Mouse (Mus musculus) kidney, postnatal 0 days (tissue): ENCODE measurements around the gene Vwa7. TPM values are rescaled to one million over a fixed set of nuclear protein-coding genes. Genes with fewer than 3 reads are reported as not detected.

Experiments
- ATAC-seq: fragments of 200-750 bp; cut with Nextera tagmentation; replicated peaks from 2 replicates; pipeline ENCODE4 v1.8.0; 2017; ENCODE audit warnings: low read depth, moderate number of reproducible peaks, moderate TSS enrichment, moderate library complexity; ENCODE audit not compliant: low FRiP score
- DNase-seq: peaks from one replicate; pipeline ENCODE4 v3.0.0-alpha.2; 2016; ENCODE audit warnings: low spot score
- H3K27ac ChIP-seq: fragments of 300-500 bp; sonication (generic); 2 replicates; pipeline ENCODE4 v1.5.1; 2014; ENCODE audit warnings: mild to moderate bottlenecking
- H3K27me3 ChIP-seq: fragments of 300-500 bp; sonication (generic); 2 replicates; pipeline ENCODE4 v1.6.1; 2014; ENCODE audit warnings: low read length, mixed read lengths; ENCODE audit not compliant: insufficient read depth
- H3K36me3 ChIP-seq: fragments of 300-500 bp; sonication (generic); 2 replicates; pipeline ENCODE4 v1.6.1; 2014; ENCODE audit warnings: low read length, mixed read lengths; ENCODE audit not compliant: insufficient read depth
- H3K4me1 ChIP-seq: fragments of 300-500 bp; sonication (generic); replicated peaks from 2 replicates; pipeline ENCODE4 v1.6.1; 2014; ENCODE audit warnings: antibody characterized with exemption, low read length, mixed read lengths; ENCODE audit not compliant: insufficient read depth
- H3K4me2 ChIP-seq: fragments of 300-500 bp; sonication (generic); 2 replicates; pipeline ENCODE4 v1.6.1; 2014; ENCODE audit warnings: mild to moderate bottlenecking, low read length, moderate library complexity, mixed read lengths
- H3K4me3 ChIP-seq: fragments of 300-500 bp; sonication (generic); replicated peaks from 2 replicates; pipeline ENCODE4 v1.5.1; 2014; ENCODE audit warnings: low read depth, low read length
- H3K9ac ChIP-seq: fragments of 300-500 bp; sonication (generic); 2 replicates; pipeline ENCODE4 v1.6.1; 2014; ENCODE audit warnings: low read depth, low read length
- H3K9me3 ChIP-seq: fragments of 300-500 bp; sonication (generic); replicated peaks from 2 replicates; pipeline ENCODE4 v1.6.1; 2016; ENCODE audit warnings: low read length, inconsistent platforms, mixed read lengths
- CTCF ChIP-seq: IDR thresholded peaks from 2 replicates; pipeline ENCODE4 v1.5.1; 2016; ENCODE audit warnings: antibody characterized with exemption, low read depth, mild to moderate bottlenecking, moderate library complexity
- WGBS: fragments of 180-500 bp; shearing (Covaris S2); extraction: QIAGEN DNeasy Blood & Tissue Kit; methylation state at CpG from one replicate; pipeline ENCODE4 v1.1.7; 2014; 5-methylcytosine and 5-hydroxymethylcytosine counted together
- polyA plus RNA-seq: library from polyadenylated mRNA; unstranded; fragments of >200 nt; fragmentation: Nextera tagmentation; extraction: Ambion mirVana; gene quantifications from 2 replicates; pipeline ENCODE4 v1.2.1, GENCODE M21; 2015

Vwa7 gene
- polyA plus RNA-seq, 1 experiment from 2014 or later: 0.16 TPM

GRCm38 (mm10) chr17:35011440-35011839, 4.9 kb upstream of the Vwa7 start:
- ATAC-seq (no peak), DNase-seq (no peak)
- Histone ChIP-seq H3K4me2 (no peak overlapping the region), H3K27ac (no peak overlapping the region), H3K4me1 (no peaks in the 10 kb centered on the region), H3K4me3 (no peak overlapping the region), H3K9me3 (no peaks in the 10 kb centered on the region), H3K27me3 (no peaks in the 10 kb centered on the region), H3K36me3 (peaks cover 77% of the 10 kb centered on the region), H3K9ac (no peak overlapping the region)
- TF ChIP-seq CTCF: no peak
- 95% methylated on average over 8 of the region's 8 CpGs for WGBS

DNA sequence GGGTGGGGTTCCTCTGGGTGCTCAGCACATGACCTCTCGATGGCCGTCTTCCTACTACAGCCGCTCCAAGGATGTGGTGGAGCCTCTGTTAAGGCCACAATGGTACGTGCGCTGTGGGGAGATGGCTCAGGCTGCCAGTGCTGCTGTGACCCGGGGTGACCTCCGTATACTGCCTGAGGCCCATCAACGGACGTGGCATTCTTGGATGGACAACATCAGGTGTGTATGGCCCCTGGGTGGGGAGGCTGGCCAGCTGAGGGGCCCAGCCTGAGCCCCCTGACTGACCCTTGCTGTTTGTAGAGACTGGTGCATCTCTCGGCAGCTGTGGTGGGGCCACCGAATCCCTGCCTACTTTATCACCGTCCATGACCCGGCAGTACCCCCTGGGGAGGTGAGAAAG, 3.9 kb upstream of the Vwa7 start:
- Histone ChIP-seq H3K4me2 (no peak overlapping the region), H3K9ac (0 out of 2 replicates have a peak overlapping the region, but pooled peaks have one; percentile 18), H3K36me3 (peaks cover 72% of the 10 kb centered on the region), H3K4me3 (no peak overlapping the region), H3K4me1 (no peaks in the 10 kb centered on the region), H3K27me3 (no peaks in the 10 kb centered on the region), H3K27ac (no peak overlapping the region), H3K9me3 (no peaks in the 10 kb centered on the region)
- TF ChIP-seq CTCF: no peak
- ATAC-seq (no peak), DNase-seq (no peak)
- WGBS: 83% methylated on average over 13 of the region's 13 CpGs

- H3K4me2 ChIP-seq: no peak overlapping the region
- H3K4me3 ChIP-seq: no peak overlapping the region
- H3K9me3 ChIP-seq: no peaks in the 10 kb centered on the region
- TF ChIP-seq CTCF: no peak
- H3K27me3 ChIP-seq: no peaks in the 10 kb centered on the region
- peaks cover 65% of the 10 kb centered on the region for H3K36me3 ChIP-seq
- DNase-seq (no peak), ATAC-seq (no peak)
- H3K27ac ChIP-seq: no peak overlapping the region
- WGBS: 76% methylated on average over 6 of the region's 6 CpGs
- H3K4me1 ChIP-seq: no peaks in the 10 kb centered on the region
- H3K9ac ChIP-seq: no peak overlapping the region
Observed at GRCm38 (mm10) chr17:35013221-35013620, 3.2 kb upstream of the Vwa7 start.

- H3K4me3 ChIP-seq: no peak overlapping the region
- no peak overlapping the region for H3K4me2 ChIP-seq
- no peaks in the 10 kb centered on the region for H3K4me1 ChIP-seq
- H3K27me3 ChIP-seq: no peaks in the 10 kb centered on the region
- no peak for TF ChIP-seq CTCF
- H3K27ac ChIP-seq: no peak overlapping the region
- 89% methylated on average over 16 of the region's 16 CpGs for WGBS
- no peak for ATAC-seq
- no peaks in the 10 kb centered on the region for H3K9me3 ChIP-seq
- H3K36me3 ChIP-seq: peaks cover 61% of the 10 kb centered on the region
- DNase-seq: no peak
- H3K9ac ChIP-seq: no peak overlapping the region
Observed at GRCm38 (mm10) chr17:35015296-35015695, 1.1 kb upstream of the Vwa7 start.

- no peak for DNase-seq
- H3K4me2 ChIP-seq: no peak overlapping the region
- WGBS: 75% methylated on average over 10 of the region's 10 CpGs
- 0 out of 2 replicates have a peak overlapping the region, but pooled peaks have one; percentile 8 for H3K27ac ChIP-seq
- no peaks in the 10 kb centered on the region for H3K4me1 ChIP-seq
- H3K27me3 ChIP-seq: no peaks in the 10 kb centered on the region
- H3K4me3 ChIP-seq: no peak overlapping the region
- H3K9me3 ChIP-seq: no peaks in the 10 kb centered on the region
- H3K36me3 ChIP-seq: peaks cover 43% of the 10 kb centered on the region
- no peak for ATAC-seq
- no peak for TF ChIP-seq CTCF
- no peak overlapping the region for H3K9ac ChIP-seq
Observed at GRCm38 (mm10) chr17:35016791-35017705, 669 bp downstream of the Vwa7 start.

- Histone ChIP-seq H3K9me3 (no peaks in the 10 kb centered on the region), H3K9ac (no peak overlapping the region), H3K4me1 (no peaks in the 10 kb centered on the region), H3K36me3 (peaks cover 37% of the 10 kb centered on the region), H3K4me3 (no peak overlapping the region), H3K27me3 (no peaks in the 10 kb centered on the region), H3K4me2 (no peak overlapping the region), H3K27ac (no peak overlapping the region)
- no peak for TF ChIP-seq CTCF
- no peak for ATAC-seq
- DNase-seq: no peak
- WGBS: 73% methylated on average over 14 of the region's 14 CpGs
Observed at GRCm38 (mm10) chr17:35017706-35018030, 1.3 kb downstream of the Vwa7 start.

GRCm38 (mm10) chr17:35018171-35018570, 1.8 kb downstream of the Vwa7 start:
- ATAC-seq: no peak
- H3K9ac ChIP-seq: no peak overlapping the region
- TF ChIP-seq CTCF: no peak

More at GRCm38 (mm10) chr17:35018171-35018570, 1.8 kb downstream of the Vwa7 start:
- no peak for DNase-seq
- 79% methylated on average over 3 of the region's 3 CpGs for WGBS
- H3K4me3 ChIP-seq: no peak overlapping the region
- peaks cover 32% of the 10 kb centered on the region for H3K36me3 ChIP-seq
- no peak overlapping the region for H3K4me2 ChIP-seq
- no peaks in the 10 kb centered on the region for H3K4me1 ChIP-seq
- H3K9me3 ChIP-seq: no peaks in the 10 kb centered on the region
- H3K27me3 ChIP-seq: no peaks in the 10 kb centered on the region
- no peak overlapping the region for H3K27ac ChIP-seq
